Mouse (Mus musculus): ENCODE results near the gene Misp.

Misp gene

GRCm38 (mm10) chr10:79854801-79855541 is 34.2 kb downstream of the Misp start:
- in situ Hi-C loops (cut with MseI, MboI) = no loop called here

GRCm38 (mm10) chr10:79855558-79856184 is 34.9 kb downstream of the Misp start:
- in situ Hi-C loops (cut with MseI, MboI) = no loop called here

GRCm38 (mm10) chr10:79856280-79856679 is 35.5 kb downstream of the Misp start:
- in situ Hi-C loops (cut with MseI, MboI) = no loop called here

- in situ Hi-C loops (cut with MseI, MboI) = no loop called here
Measured at GRCm38 (mm10) chr10:79856704-79857451, 36.1 kb downstream of the Misp start.

- in situ Hi-C loops (cut with MseI, MboI) = no loop called here
Measured at GRCm38 (mm10) chr10:79857452-79857811, 36.6 kb downstream of the Misp start.

- in situ Hi-C loops (cut with MseI, MboI) = no loop called here
Measured at GRCm38 (mm10) chr10:79857894-79858293, 37.1 kb downstream of the Misp start.

GRCm38 (mm10) chr10:79858416-79859074 is 37.8 kb downstream of the Misp start:
- in situ Hi-C loops (cut with MseI, MboI) = no loop called here

GRCm38 (mm10) chr10:79859116-79859515 is 38.3 kb downstream of the Misp start:
- in situ Hi-C loops (cut with MseI, MboI) = no loop called here

GRCm38 (mm10) chr10:79860079-79860911 is 39.5 kb downstream of the Misp start:
- in situ Hi-C loops (cut with MseI, MboI) = no loop called here

- in situ Hi-C loops (cut with MseI, MboI) = no loop called here
Measured at GRCm38 (mm10) chr10:79861230-79862048, 40.6 kb downstream of the Misp start.

GRCm38 (mm10) chr10:79862049-79862788 is 41.4 kb downstream of the Misp start:
- in situ Hi-C loops (cut with MseI, MboI) = no loop called here

- in situ Hi-C loops (cut with MseI, MboI) = no loop called here
Measured at GRCm38 (mm10) chr10:79862925-79863324, 42.1 kb downstream of the Misp start.

- in situ Hi-C loops (cut with MseI, MboI) = no loop called here
Measured at GRCm38 (mm10) chr10:79864351-79865188, 43.8 kb downstream of the Misp start.

GRCm38 (mm10) chr10:79865189-79865601 is 44.4 kb downstream of the Misp start:
- in situ Hi-C loops (cut with MseI, MboI) = no loop called here

GRCm38 (mm10) chr10:79865801-79866295 is 45.1 kb downstream of the Misp start:
- in situ Hi-C loops (cut with MseI, MboI) = no loop called here

- in situ Hi-C loops (cut with MseI, MboI) = no loop called here
Measured at GRCm38 (mm10) chr10:79866601-79867000, 45.8 kb downstream of the Misp start.

GRCm38 (mm10) chr10:79871845-79872244 is 51.1 kb downstream of the Misp start:
- in situ Hi-C loops (cut with MseI, MboI) = no loop called here

- in situ Hi-C loops (cut with MseI, MboI) = no loop called here
Measured at GRCm38 (mm10) chr10:79872862-79873261, 52.1 kb downstream of the Misp start.

GRCm38 (mm10) chr10:79873313-79873712 is 52.5 kb downstream of the Misp start:
- in situ Hi-C loops (cut with MseI, MboI) = no loop called here

Data from mouse trophoblast stem cell (cell line).